Mouse (Mus musculus): ENCODE data around the gene Hmg20a. TPM values are rescaled to one million over a fixed set of nuclear protein-coding genes. Genes with fewer than 3 reads are reported as not detected.

Gene Hmg20a
- polyA plus RNA-seq, 1 experiment from 2014 or later = 36.2 TPM

- H3K4me1 ChIP-seq (replicated peaks; ENCODE audit: insufficient read depth, low read length) = no peaks in the 10 kb centered on the region
- DNase-seq (ENCODE audit: low spot score) (no peak), ATAC-seq (replicated peaks; ENCODE audit: low FRiP score, low read depth) (no peak)
- no peaks in the 10 kb centered on the region for H3K9me3 ChIP-seq (replicated peaks; ENCODE audit: low read length)
- H3K9ac ChIP-seq (ENCODE audit: low read depth, low read length) = no peak overlapping the region
- TF ChIP-seq CTCF (IDR thresholded peaks at IDR 0.05; ENCODE audit: low read depth) = no peak
- WGBS = 85% methylated on average over 3 of the region's 3 CpGs
- H3K4me3 ChIP-seq (replicated peaks; ENCODE audit: low read depth, low read length) = no peak overlapping the region
- H3K27me3 ChIP-seq (ENCODE audit: insufficient read depth, low read length) = no peaks in the 10 kb centered on the region
- no peak overlapping the region for H3K4me2 ChIP-seq (ENCODE audit: low read length)
- no peak overlapping the region for H3K27ac ChIP-seq
- H3K36me3 ChIP-seq (ENCODE audit: insufficient read depth, low read length) = peaks cover 20% of the 10 kb centered on the region
Measured at GRCm38 (mm10) chr9:56486158-56486557, 67.7 kb downstream of the Hmg20a start.

DNA sequence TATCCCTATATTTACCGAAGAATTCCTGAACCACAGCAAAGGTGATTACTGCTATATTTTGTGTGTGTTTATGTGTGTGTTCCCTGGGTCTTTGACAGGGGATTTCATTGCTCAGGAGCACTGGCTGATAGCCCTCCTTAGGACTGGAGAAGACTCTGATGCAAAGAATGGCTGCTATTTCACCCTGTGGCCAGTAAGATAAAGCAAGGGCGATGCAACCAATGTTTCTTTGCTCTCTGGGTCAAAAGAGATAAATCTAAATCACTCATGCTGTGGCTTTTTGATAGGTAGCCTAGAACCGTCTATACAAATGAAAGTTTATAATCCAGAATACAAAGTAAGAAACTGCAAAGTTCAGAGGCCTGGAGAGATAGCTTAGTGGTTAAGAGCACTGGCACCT is 69.2 kb downstream of the Hmg20a start:
- no peak for TF ChIP-seq CTCF (IDR thresholded peaks at IDR 0.05; ENCODE audit: low read depth)
- H3K4me2 ChIP-seq (ENCODE audit: low read length) = no peak overlapping the region
- ATAC-seq (replicated peaks; ENCODE audit: low FRiP score, low read depth) = no peak
- H3K36me3 ChIP-seq (ENCODE audit: insufficient read depth, low read length) = peaks cover 21% of the 10 kb centered on the region
- DNase-seq (ENCODE audit: low spot score) = no peak
- H3K27ac ChIP-seq = no peak overlapping the region
- 92% methylated on average over 3 of the region's 3 CpGs for WGBS
- no peaks in the 10 kb centered on the region for H3K4me1 ChIP-seq (replicated peaks; ENCODE audit: insufficient read depth, low read length)
- H3K27me3 ChIP-seq (ENCODE audit: insufficient read depth, low read length) = no peaks in the 10 kb centered on the region
- no peaks in the 10 kb centered on the region for H3K9me3 ChIP-seq (replicated peaks; ENCODE audit: low read length)
- H3K9ac ChIP-seq (ENCODE audit: low read depth, low read length) = no peak overlapping the region
- no peak overlapping the region for H3K4me3 ChIP-seq (replicated peaks; ENCODE audit: low read depth, low read length)

- H3K9ac ChIP-seq (ENCODE audit: low read depth, low read length) = no peak overlapping the region
- H3K4me3 ChIP-seq (replicated peaks; ENCODE audit: low read depth, low read length) = no peak overlapping the region
- no peak for TF ChIP-seq CTCF (IDR thresholded peaks at IDR 0.05; ENCODE audit: low read depth)
- peaks cover 33% of the 10 kb centered on the region for H3K36me3 ChIP-seq (ENCODE audit: insufficient read depth, low read length)
- ATAC-seq (replicated peaks; ENCODE audit: low FRiP score, low read depth) (no peak), DNase-seq (ENCODE audit: low spot score) (no peak)
- H3K9me3 ChIP-seq (replicated peaks; ENCODE audit: low read length) = no peaks in the 10 kb centered on the region
- H3K4me1 ChIP-seq (replicated peaks; ENCODE audit: insufficient read depth, low read length) = peaks cover 5% of the 10 kb centered on the region
- H3K27me3 ChIP-seq (ENCODE audit: insufficient read depth, low read length) = no peaks in the 10 kb centered on the region
- no peak overlapping the region for H3K4me2 ChIP-seq (ENCODE audit: low read length)
- 0 out of 2 replicates have a peak overlapping the region, but pooled peaks have one; percentile 5 for H3K27ac ChIP-seq
- WGBS = 75% methylated on average over 3 of the region's 3 CpGs
Measured at GRCm38 (mm10) chr9:56492391-56492790, 74.0 kb downstream of the Hmg20a start.

DNA sequence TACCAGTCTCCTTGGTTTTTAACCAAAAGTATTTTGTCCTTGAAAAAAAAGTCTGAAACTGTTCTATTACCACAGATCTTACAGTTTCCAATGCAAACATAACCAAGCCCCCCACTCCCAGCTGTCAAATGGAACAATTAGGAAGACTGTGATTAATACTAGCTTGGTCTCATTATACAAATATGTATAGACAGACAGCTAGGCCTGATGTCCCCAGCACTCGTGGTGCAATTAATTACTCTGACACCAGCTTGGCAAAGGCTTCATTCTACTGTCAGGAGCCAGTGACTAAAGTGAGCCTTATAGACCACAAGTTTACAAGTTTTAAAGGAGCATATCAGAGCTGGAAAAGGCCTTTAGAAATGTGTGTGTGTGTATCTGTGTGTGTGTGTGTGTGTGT is 74.5 kb downstream of the Hmg20a start:
- no peak overlapping the region for H3K4me3 ChIP-seq (replicated peaks; ENCODE audit: low read depth, low read length)
- peaks cover 9% of the 10 kb centered on the region for H3K4me1 ChIP-seq (replicated peaks; ENCODE audit: insufficient read depth, low read length)
- peak; percentile 71 for DNase-seq (ENCODE audit: low spot score)
- no peak overlapping the region for H3K9ac ChIP-seq (ENCODE audit: low read depth, low read length)
- no peaks in the 10 kb centered on the region for H3K9me3 ChIP-seq (replicated peaks; ENCODE audit: low read length)
- no peak overlapping the region for H3K27ac ChIP-seq
- no peak overlapping the region for H3K4me2 ChIP-seq (ENCODE audit: low read length)
- 31% methylated on average over 1 of the region's 1 CpGs for WGBS
- ATAC-seq (replicated peaks; ENCODE audit: low FRiP score, low read depth) = no peak
- H3K36me3 ChIP-seq (ENCODE audit: insufficient read depth, low read length) = peaks cover 33% of the 10 kb centered on the region
- no peak for TF ChIP-seq CTCF (IDR thresholded peaks at IDR 0.05; ENCODE audit: low read depth)
- H3K27me3 ChIP-seq (ENCODE audit: insufficient read depth, low read length) = no peaks in the 10 kb centered on the region

GRCm38 (mm10) chr9:56495088-56495487 is 76.7 kb downstream of the Hmg20a start:
- H3K36me3 ChIP-seq (ENCODE audit: insufficient read depth, low read length) = peaks cover 26% of the 10 kb centered on the region
- no peak overlapping the region for H3K27ac ChIP-seq
- no peak overlapping the region for H3K4me2 ChIP-seq (ENCODE audit: low read length)
- H3K9me3 ChIP-seq (replicated peaks; ENCODE audit: low read length) = no peaks in the 10 kb centered on the region
- ATAC-seq (replicated peaks; ENCODE audit: low FRiP score, low read depth) (no peak), DNase-seq (ENCODE audit: low spot score) (no peak)
- no peak for TF ChIP-seq CTCF (IDR thresholded peaks at IDR 0.05; ENCODE audit: low read depth)
- no peaks in the 10 kb centered on the region for H3K27me3 ChIP-seq (ENCODE audit: insufficient read depth, low read length)
- no peak overlapping the region for H3K9ac ChIP-seq (ENCODE audit: low read depth, low read length)
- H3K4me3 ChIP-seq (replicated peaks; ENCODE audit: low read depth, low read length) = no peak overlapping the region
- peaks cover 19% of the 10 kb centered on the region for H3K4me1 ChIP-seq (replicated peaks; ENCODE audit: insufficient read depth, low read length)
- WGBS = 72% methylated on average over 7 of the region's 7 CpGs

- WGBS = 57% methylated on average over 5 of the region's 5 CpGs
- no peak overlapping the region for H3K27ac ChIP-seq
- no peak overlapping the region for H3K4me2 ChIP-seq (ENCODE audit: low read length)
- H3K36me3 ChIP-seq (ENCODE audit: insufficient read depth, low read length) = peaks cover 20% of the 10 kb centered on the region
- no peak overlapping the region for H3K4me3 ChIP-seq (replicated peaks; ENCODE audit: low read depth, low read length)
- ATAC-seq (replicated peaks; ENCODE audit: low FRiP score, low read depth) = no peak
- TF ChIP-seq CTCF (IDR thresholded peaks at IDR 0.05; ENCODE audit: low read depth) = no peak
- no peaks in the 10 kb centered on the region for H3K27me3 ChIP-seq (ENCODE audit: insufficient read depth, low read length)
- H3K9me3 ChIP-seq (replicated peaks; ENCODE audit: low read length) = no peaks in the 10 kb centered on the region
- peaks cover 24% of the 10 kb centered on the region for H3K4me1 ChIP-seq (replicated peaks; ENCODE audit: insufficient read depth, low read length)
- DNase-seq (ENCODE audit: low spot score) = no peak
- H3K9ac ChIP-seq (ENCODE audit: low read depth, low read length) = no peak overlapping the region
Measured at GRCm38 (mm10) chr9:56495795-56496232, 77.4 kb downstream of the Hmg20a start.

- Histone ChIP-seq H3K36me3 (ENCODE audit: insufficient read depth, low read length) (peaks cover 13% of the 10 kb centered on the region; the same call in 1 of the 2 replicates), H3K4me1 (replicated peaks; ENCODE audit: insufficient read depth, low read length) (peaks cover 32% of the 10 kb centered on the region), H3K4me3 (replicated peaks; ENCODE audit: low read depth, low read length) (no peak overlapping the region), H3K27ac (no peak overlapping the region), H3K9me3 (replicated peaks; ENCODE audit: low read length) (no peaks in the 10 kb centered on the region), H3K27me3 (ENCODE audit: insufficient read depth, low read length) (no peaks in the 10 kb centered on the region), H3K9ac (ENCODE audit: low read depth, low read length) (no peak overlapping the region), H3K4me2 (ENCODE audit: low read length) (no peak overlapping the region)
- WGBS = 80% methylated on average over 5 of the region's 5 CpGs
- ATAC-seq (replicated peaks; ENCODE audit: low FRiP score, low read depth) (no peak), DNase-seq (ENCODE audit: low spot score) (no peak)
- no peak for TF ChIP-seq CTCF (IDR thresholded peaks at IDR 0.05; ENCODE audit: low read depth)
Measured at GRCm38 (mm10) chr9:56496567-56496966, 78.2 kb downstream of the Hmg20a start.
